Mouse (Mus musculus): ENCODE measurements around the gene Aifm2.

DNA sequence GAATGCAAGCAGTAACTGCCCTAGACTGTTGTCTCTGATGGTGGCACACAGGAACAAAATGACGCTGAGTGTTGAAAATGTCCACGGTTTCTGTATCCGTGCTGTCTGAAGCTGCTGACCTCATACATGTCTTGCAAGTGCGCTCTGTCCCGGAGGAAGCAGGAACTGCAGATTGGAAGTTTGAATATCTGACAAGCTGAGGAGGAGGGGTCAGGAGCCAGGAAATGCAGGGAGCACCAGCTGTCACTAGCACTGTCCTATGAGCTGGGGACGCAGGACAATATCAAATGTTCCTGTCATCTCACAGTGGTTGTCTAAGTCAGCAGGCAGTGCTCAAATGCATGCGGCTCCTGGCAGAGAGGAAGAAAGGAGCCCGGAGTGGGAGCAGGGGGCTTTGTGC lies 49.6 kb downstream of the Aifm2 start:
- TF ChIP-seq POLR2A (IDR thresholded peaks at IDR 0.05; ENCODE audit: insufficient read depth, low read length) (no peak), CTCF (IDR thresholded peaks at IDR 0.05; ENCODE audit: low read depth, low read length) (no peak), EP300 (IDR thresholded peaks at IDR 0.05; ENCODE audit: insufficient read depth, low read depth, low read length) (no peak)
